Mouse (Mus musculus) heart, adult 2 months (tissue): ENCODE data around the gene Fbxo24. TPM values are rescaled to one million over a fixed set of nuclear protein-coding genes. Genes with fewer than 3 reads are reported as not detected.

Experiments
- DNase-seq, 2 experiments: peaks; one replicate each; pipeline ENCODE4 v3.0.0; 2021
- H3K27ac ChIP-seq: fragments of 200-600 bp; 2 replicates; pipeline ENCODE4 v1.8.1; 2022
- H3K27me3 ChIP-seq: fragments of 200-500 bp; 2 replicates; pipeline ENCODE4 v1.6.1; 2012; ENCODE audit warnings: mild to moderate bottlenecking, low read length, inconsistent platforms, mixed read lengths; ENCODE audit not compliant: control insufficient read depth, insufficient read depth
- H3K36me3 ChIP-seq: fragments of 200-500 bp; 2 replicates; pipeline ENCODE4 v1.6.1; 2012; ENCODE audit warnings: low read length, inconsistent platforms; ENCODE audit not compliant: control insufficient read depth, insufficient read depth
- H3K4me1 ChIP-seq: fragments of 200-500 bp; 2 replicates; pipeline ENCODE4 v1.6.1; 2011; ENCODE audit warnings: low read length; ENCODE audit not compliant: control insufficient read depth, insufficient read depth
- H3K4me3 ChIP-seq: fragments of 200-600 bp; 2 replicates; pipeline ENCODE4 v1.8.1; 2022
- H3K79me2 ChIP-seq: fragments of 200-500 bp; replicated peaks from 2 replicates; pipeline ENCODE4 v1.6.1; 2012; ENCODE audit warnings: mild to moderate bottlenecking, inconsistent platforms, low read length, moderate library complexity, mixed read lengths; ENCODE audit not compliant: control insufficient read depth, insufficient read depth
- H3K9ac ChIP-seq: fragments of 200-500 bp; 2 replicates; pipeline ENCODE4 v1.6.1; 2012; ENCODE audit warnings: low read depth, mild to moderate bottlenecking, control low read depth, inconsistent platforms, low read length, mixed read lengths
- CTCF ChIP-seq: fragments of 200-600 bp; IDR thresholded peaks from 2 replicates; pipeline ENCODE4 v1.8.1; 2022; ENCODE audit warnings: antibody characterized with exemption, mild to moderate bottlenecking, moderate library complexity
- EP300 ChIP-seq: fragments of 200-500 bp; IDR thresholded peaks from 2 replicates; pipeline ENCODE4 v1.6.1; 2011; ENCODE audit warnings: low read depth, low read length, control low read depth; ENCODE audit not compliant: insufficient read depth
- POLR2A ChIP-seq: fragments of 200-500 bp; IDR thresholded peaks from 2 replicates; pipeline ENCODE4 v1.6.1; 2011; ENCODE audit warnings: mild to moderate bottlenecking, low read depth, low read length, control low read depth; ENCODE audit not compliant: insufficient read depth
- WGBS: fragments of 180-500 bp; shearing (Covaris S2); methylation state at CpG from one replicate; pipeline ENCODE4 v1.1.7; 2018; 5-methylcytosine and 5-hydroxymethylcytosine counted together
- intact Hi-C: fragments of 180-260 bp; cut with DNase I; formaldehyde crosslinking; loops from one replicate; pipeline ENCODE4 v1.15.1; 2025
- polyA plus RNA-seq: library from polyadenylated mRNA; depleted of rRNA; stranded (reverse); fragments of >200 nt; gene quantifications from 2 replicates; pipeline ENCODE4 v1.2.3, GENCODE M21; 2012
- total RNA-seq, 2 experiments: library from RNA; stranded (reverse); gene quantifications; 2 replicates each; pipeline ENCODE4 v1.2.3; 2021

Fbxo24 gene
- total and polyA plus RNA-seq, 3 experiments: 0.13 to 0.35 (median 0.34) TPM

- no peak for DNase-seq
- no peak overlapping the region for H3K9ac ChIP-seq
- intact Hi-C loops: no loop called here
- 63% methylated on average over 2 of the region's 2 CpGs for WGBS
- no peaks in the 10 kb centered on the region; the same call in 1 of the 2 replicates for H3K79me2 ChIP-seq
- no peak overlapping the region for H3K4me3 ChIP-seq
- no peaks in the 10 kb centered on the region for H3K36me3 ChIP-seq
- TF ChIP-seq CTCF (no peak), POLR2A (no peak), EP300 (no peak)
- H3K4me1 ChIP-seq: peaks cover 9% of the 10 kb centered on the region
- no peak overlapping the region for H3K27ac ChIP-seq
- no peaks in the 10 kb centered on the region for H3K27me3 ChIP-seq
These were observed 30.5 kb downstream of the Fbxo24 start for GRCm38 (mm10) chr5:137598100-137598826.

GRCm38 (mm10) chr5:137597625-137598024, 31.2 kb downstream of the Fbxo24 start:
- no peak overlapping the region for H3K9ac ChIP-seq
- intact Hi-C loops: no loop called here
- no peak for TF ChIP-seq POLR2A
- no peak for TF ChIP-seq CTCF
- TF ChIP-seq EP300: no peak
- no peak overlapping the region for H3K27ac ChIP-seq
- H3K79me2 ChIP-seq: no peaks in the 10 kb centered on the region; the same call in 1 of the 2 replicates
- peaks cover 9% of the 10 kb centered on the region for H3K4me1 ChIP-seq
- no peak overlapping the region for H3K4me3 ChIP-seq
- WGBS: 88% methylated on average over 6 of the region's 6 CpGs
- DNase-seq: no peak
- H3K36me3 ChIP-seq: no peaks in the 10 kb centered on the region
- H3K27me3 ChIP-seq: no peaks in the 10 kb centered on the region

- WGBS: 52% methylated on average over 25 of the region's 30 CpGs
- TF ChIP-seq POLR2A (peak; percentile 65; the same call in 1 of the 2 replicates), CTCF (no peak), EP300 (no peak)
- peak; percentile 31 to 44 for DNase-seq
- Histone ChIP-seq H3K4me3 (no peak overlapping the region), H3K79me2 (no peaks in the 10 kb centered on the region), H3K27me3 (no peaks in the 10 kb centered on the region), H3K27ac (peak overlapping the region; percentile 33; the same call in 1 of the 2 replicates), H3K4me1 (peaks cover 7% of the 10 kb centered on the region), H3K36me3 (no peaks in the 10 kb centered on the region), H3K9ac (0 out of 2 replicates have a peak overlapping the region, but pooled peaks have one; percentile 20)
- intact Hi-C loops: no loop called here
These were observed 32.1 kb downstream of the Fbxo24 start for GRCm38 (mm10) chr5:137596601-137597261.

GRCm38 (mm10) chr5:137595921-137596320, 32.9 kb downstream of the Fbxo24 start:
- WGBS: 84% methylated on average over 7 of the region's 7 CpGs
- H3K4me1 ChIP-seq: peaks cover 7% of the 10 kb centered on the region
- intact Hi-C loops: no loop called here
- no peak overlapping the region for H3K27ac ChIP-seq
- no peak overlapping the region for H3K4me3 ChIP-seq
- H3K79me2 ChIP-seq: no peaks in the 10 kb centered on the region
- DNase-seq: no peak
- TF ChIP-seq EP300: no peak
- no peak for TF ChIP-seq POLR2A
- no peak for TF ChIP-seq CTCF
- no peaks in the 10 kb centered on the region for H3K27me3 ChIP-seq
- H3K9ac ChIP-seq: no peak overlapping the region
- no peaks in the 10 kb centered on the region for H3K36me3 ChIP-seq

- Histone ChIP-seq H3K79me2 (no peaks in the 10 kb centered on the region), H3K36me3 (no peaks in the 10 kb centered on the region), H3K27me3 (no peaks in the 10 kb centered on the region), H3K4me1 (no peaks in the 10 kb centered on the region), H3K27ac (no peak overlapping the region), H3K4me3 (no peak overlapping the region), H3K9ac (no peak overlapping the region)
- 75% methylated on average over 5 of the region's 5 CpGs for WGBS
- no peak for DNase-seq
- TF ChIP-seq CTCF (no peak), POLR2A (no peak), EP300 (no peak)
- intact Hi-C loops: no loop called here
These were observed 38.3 kb downstream of the Fbxo24 start for GRCm38 (mm10) chr5:137590507-137590906.

GRCm38 (mm10) chr5:137584976-137585375, 43.8 kb downstream of the Fbxo24 start:
- Histone ChIP-seq H3K27me3 (0 out of 2 replicates have a peak, but pooled peaks cover 3% of the 10 kb centered on the region), H3K4me3 (no peak overlapping the region), H3K4me1 (no peaks in the 10 kb centered on the region), H3K27ac (no peak overlapping the region), H3K9ac (no peak overlapping the region), H3K36me3 (no peaks in the 10 kb centered on the region), H3K79me2 (no peaks in the 10 kb centered on the region)
- WGBS: 25% methylated on average over 8 of the region's 8 CpGs
- DNase-seq: peak; percentile 70 to 71
- no peak for TF ChIP-seq POLR2A
- no peak for TF ChIP-seq EP300
- peak; percentile 90 for TF ChIP-seq CTCF
- intact Hi-C loops: loop anchor here (1.0 to 5.0 kb wide), 2 partner anchors 67 to 172 kb away; no protein-coding TSS in a partner anchor
